7 mouse cellular contexts compared by ENCODE assay signal in genomic region chr16:96345117-96345516, GRCm38 (mm10).
DNase-seq lines count a peak whose midpoint lies in the region; ATAC-seq and TF ChIP-seq lines count a peak whose summit lies in the region.

No protein-coding gene starts in this region.

- H3K9me3 ChIP-seq in intestine, embryonic 14.5 days (ENCODE audit: control insufficient read depth, low read length), result no peaks in the 10 kb centered on the region
- no peaks in the 10 kb centered on the region for H3K9me3 ChIP-seq in midbrain, embryonic 13.5 days

- intact Hi-C loops in gastrocnemius, postnatal 14 days (cut with DNase I; ENCODE audit: low total_unique reads), result loop anchor here (2.0 to 10.0 kb wide), 2 partner anchors 114 to 300 kb away; no protein-coding TSS in a partner anchor
- intact Hi-C loops in left cerebral cortex, postnatal 14 days (cut with DNase I), result loop anchor here (1.0 kb wide), 1 partner anchor 115 kb away; no protein-coding TSS in a partner anchor

- 3% methylated on average over 10 of the region's 10 CpGs for WGBS in intestine, embryonic 14.5 days
- WGBS in midbrain, embryonic 13.5 days, result 7% methylated on average over 10 of the region's 10 CpGs
- WGBS in small intestine, adult 2 months, result 4% methylated on average over 10 of the region's 10 CpGs

- no peaks in the 10 kb centered on the region for H3K4me1 ChIP-seq in cortical plate, adult 2 months (ENCODE audit: control insufficient read depth, insufficient read depth, low read length)
- no peaks in the 10 kb centered on the region; the same call in none of the 2 replicates for H3K4me1 ChIP-seq in intestine, embryonic 14.5 days (replicated peaks; ENCODE audit: control insufficient read depth, insufficient read depth, low read length)
- H3K4me1 ChIP-seq in midbrain, embryonic 13.5 days (replicated peaks), result no peaks in the 10 kb centered on the region
- no peaks in the 10 kb centered on the region for H3K4me1 ChIP-seq in small intestine, adult 2 months (ENCODE audit: control insufficient read depth, insufficient read depth, insufficient read length, low read length)

- 0 out of 2 replicates have a peak, but pooled peaks have one; percentile 30 for ATAC-seq in intestine, embryonic 14.5 days (replicated peaks; ENCODE audit: low FRiP score, low TSS enrichment, low read depth)
- peak; percentile 87 for ATAC-seq in midbrain, embryonic 13.5 days

- H3K9ac ChIP-seq in intestine, embryonic 14.5 days (ENCODE audit: low read length), result no peak overlapping the region
- H3K9ac ChIP-seq in midbrain, embryonic 13.5 days (replicated peaks), result no peak overlapping the region

- H3K27ac ChIP-seq in cortical plate, adult 2 months (ENCODE audit: insufficient read depth, low read length), result no peak overlapping the region
- no peak overlapping the region for H3K27ac ChIP-seq in intestine, embryonic 14.5 days (ENCODE audit: low read depth)
- H3K27ac ChIP-seq in midbrain, embryonic 13.5 days, result no peak overlapping the region
- H3K27ac ChIP-seq in small intestine, adult 2 months (ENCODE audit: insufficient read depth, low read depth, low read length), result no peak overlapping the region

- peak; percentile 65 to 79 for DNase-seq in adrenal gland, adult 18-20 months (ENCODE audit: low spot score in 2 of 2)
- peak; percentile 78 for DNase-seq in gastrocnemius, postnatal 14 days
- peak; percentile 85 for DNase-seq in intestine, embryonic 14.5 days (ENCODE audit: low spot score)
- peak; percentile 91 to 92 for DNase-seq in left cerebral cortex, postnatal 14 days (ENCODE audit: low spot score in 2 of 2)

- TF ChIP-seq POLR2A in cortical plate, adult 2 months (IDR thresholded peaks at IDR 0.05; ENCODE audit: extremely low read depth, insufficient read depth, low read length), result no peak
- no peak for TF ChIP-seq POLR2A in small intestine, adult 2 months (IDR thresholded peaks at IDR 0.05; ENCODE audit: low read depth, low read length)

- H3K36me3 ChIP-seq in intestine, embryonic 14.5 days (ENCODE audit: control insufficient read depth, insufficient read depth, low read length), result no peaks in the 10 kb centered on the region
- no peaks in the 10 kb centered on the region for H3K36me3 ChIP-seq in midbrain, embryonic 13.5 days
- H3K36me3 ChIP-seq in small intestine, adult 2 months (ENCODE audit: control insufficient read depth, insufficient read depth, low read length), result no peaks in the 10 kb centered on the region

- no peak overlapping the region for H3K4me2 ChIP-seq in intestine, embryonic 14.5 days (ENCODE audit: low read length)
- no peak overlapping the region for H3K4me2 ChIP-seq in midbrain, embryonic 13.5 days (replicated peaks)

- no peaks in the 10 kb centered on the region for H3K27me3 ChIP-seq in intestine, embryonic 14.5 days (replicated peaks; ENCODE audit: control insufficient read depth, insufficient read depth, low read length)
- H3K27me3 ChIP-seq in midbrain, embryonic 13.5 days, result no peaks in the 10 kb centered on the region
- no peaks in the 10 kb centered on the region for H3K27me3 ChIP-seq in small intestine, adult 2 months (ENCODE audit: control insufficient read depth, insufficient read depth, low read length)

- H3K4me3 ChIP-seq in cortical plate, adult 2 months (ENCODE audit: insufficient read depth, low read length), result no peak overlapping the region
- no peak overlapping the region for H3K4me3 ChIP-seq in intestine, embryonic 14.5 days (ENCODE audit: low read depth, low read length)
- no peak overlapping the region for H3K4me3 ChIP-seq in midbrain, embryonic 13.5 days (replicated peaks)
- H3K4me3 ChIP-seq in small intestine, adult 2 months (ENCODE audit: low read depth, low read length), result no peak overlapping the region

- TF ChIP-seq CTCF in cortical plate, adult 2 months (IDR thresholded peaks at IDR 0.05; ENCODE audit: extremely low read depth, insufficient read depth, low read length), result peak; percentile 97
- TF ChIP-seq CTCF in small intestine, adult 2 months (IDR thresholded peaks at IDR 0.05; ENCODE audit: extremely low read depth, insufficient read length, insufficient replicate concordance, low read depth, low read length), result peak; percentile 95; the same call in 1 of the 2 replicates
